Mouse (Mus musculus) kidney, postnatal 25 days (tissue): ENCODE data around the gene Rims1.

Experiments used
- DNase-seq, 2 experiments: peaks; one replicate each; pipeline ENCODE4 v3.0.0; 2021; ENCODE audit warnings: mixed read lengths in 2 of 2

Gene Rims1

DNA sequence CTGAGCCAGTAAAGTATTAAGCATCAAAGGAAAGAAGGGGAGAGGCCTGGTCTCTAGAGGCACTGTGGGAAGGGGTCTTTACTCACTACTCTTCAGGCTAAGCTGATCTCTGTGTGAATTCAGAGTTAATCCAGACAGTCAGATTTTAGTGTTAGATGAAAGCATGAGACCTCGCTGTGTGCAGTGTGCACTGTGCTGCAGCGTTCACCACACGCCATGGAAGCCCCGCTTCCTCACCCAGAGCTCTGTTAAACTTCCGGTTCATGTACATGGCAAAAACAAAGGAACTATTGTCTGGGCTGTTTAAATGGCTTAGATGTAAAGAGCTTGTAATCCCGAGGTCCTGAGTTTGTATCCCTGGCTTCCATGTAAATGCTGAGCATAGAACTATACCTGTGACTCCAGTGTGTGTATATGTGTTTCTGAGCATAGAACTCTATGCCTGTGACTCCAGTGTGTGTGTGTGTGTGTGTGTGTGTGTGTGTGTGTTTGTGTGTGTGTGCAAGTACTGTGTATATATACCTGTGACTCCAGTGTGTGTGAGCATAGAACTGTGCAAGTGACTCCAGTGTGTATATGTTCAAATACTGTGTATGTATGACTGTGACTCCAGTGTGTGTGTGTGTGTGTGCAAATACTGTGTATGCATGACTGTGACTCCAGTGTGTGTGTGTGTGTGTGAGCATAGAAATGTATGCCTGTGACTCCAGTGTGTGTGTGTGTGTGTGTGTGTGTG lies 484.7 kb downstream of the Rims1 start:
- DNase-seq = no peak

DNA sequence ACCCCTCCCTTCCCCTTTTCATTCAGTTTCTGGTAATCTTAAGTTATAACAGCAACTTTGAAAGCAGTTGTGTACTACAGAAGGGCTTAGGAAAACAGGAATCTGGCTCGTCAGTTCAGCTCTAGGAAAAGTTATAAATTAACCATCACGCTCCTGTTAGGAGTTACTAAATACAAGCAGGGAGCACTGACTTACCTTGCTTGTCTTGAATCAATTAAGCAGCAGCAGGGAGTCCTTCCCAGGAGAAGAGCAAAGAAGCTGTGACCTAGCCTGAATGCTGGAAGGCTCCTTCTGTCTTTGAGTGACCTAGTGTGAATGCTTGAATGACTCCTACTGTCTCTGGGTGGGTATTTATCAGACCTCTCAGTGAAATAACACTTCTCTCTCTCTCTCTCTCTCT lies 490.3 kb downstream of the Rims1 start:
- DNase-seq = peak in 1 of 2 experiments; percentile 4

DNA sequence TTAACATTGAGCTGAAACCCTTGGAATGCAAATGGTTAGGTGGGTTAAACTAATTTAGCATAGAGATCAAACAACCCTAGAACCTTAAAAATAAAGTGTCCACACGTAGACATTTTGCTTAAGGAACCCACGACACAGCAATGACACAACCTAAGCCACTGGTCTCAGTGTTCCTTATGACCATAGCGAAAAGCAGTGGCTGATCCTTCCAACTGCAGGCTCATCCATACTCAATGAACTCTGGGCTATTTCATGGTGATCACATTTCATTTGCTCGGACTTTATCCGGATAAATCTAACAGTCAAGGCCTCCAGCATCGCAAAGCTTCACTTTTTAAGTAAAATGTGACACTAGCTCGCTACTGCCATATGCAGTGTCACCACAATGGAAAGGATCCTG lies 494.3 kb downstream of the Rims1 start:
- no peak for DNase-seq

DNA sequence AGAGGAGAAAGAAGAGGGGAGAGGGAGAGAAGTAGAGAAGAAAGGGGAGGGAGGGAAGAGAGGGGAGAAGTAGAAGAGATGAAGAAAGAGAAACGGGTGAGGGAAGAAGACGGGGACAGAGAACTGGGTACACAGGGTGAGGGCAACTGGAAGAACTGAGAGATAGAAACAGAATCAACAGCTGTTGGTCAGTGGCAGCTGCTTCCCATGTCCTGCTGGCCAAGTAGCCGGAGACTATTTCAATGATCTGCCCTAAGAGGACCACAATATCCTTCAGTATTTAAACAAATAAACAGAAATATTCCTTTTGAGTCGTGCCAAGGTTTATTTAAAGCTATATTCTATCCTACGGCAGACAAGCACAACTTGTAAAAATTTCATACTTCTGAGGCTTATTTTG lies 499.3 kb downstream of the Rims1 start:
- DNase-seq = no peak

DNA sequence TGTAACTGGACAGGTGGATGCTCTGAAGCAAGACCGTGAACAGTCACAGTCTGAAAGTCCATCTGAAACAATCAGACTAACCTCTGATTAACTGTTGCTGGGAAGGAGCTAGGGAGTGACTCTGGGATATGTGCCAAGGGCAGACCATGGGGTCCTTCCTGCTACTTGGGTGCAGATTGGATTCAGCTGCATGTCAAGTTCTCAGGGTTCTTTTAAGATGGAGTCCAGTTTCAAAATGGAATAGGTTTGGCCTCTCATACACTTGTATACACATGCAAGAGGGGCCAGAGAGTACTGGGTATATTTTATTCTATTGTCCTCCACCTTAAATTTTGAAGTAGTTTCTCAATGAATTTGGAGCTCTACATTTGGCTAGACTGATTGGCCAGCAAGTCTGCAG lies 499.9 kb downstream of the Rims1 start:
- no peak for DNase-seq

DNA sequence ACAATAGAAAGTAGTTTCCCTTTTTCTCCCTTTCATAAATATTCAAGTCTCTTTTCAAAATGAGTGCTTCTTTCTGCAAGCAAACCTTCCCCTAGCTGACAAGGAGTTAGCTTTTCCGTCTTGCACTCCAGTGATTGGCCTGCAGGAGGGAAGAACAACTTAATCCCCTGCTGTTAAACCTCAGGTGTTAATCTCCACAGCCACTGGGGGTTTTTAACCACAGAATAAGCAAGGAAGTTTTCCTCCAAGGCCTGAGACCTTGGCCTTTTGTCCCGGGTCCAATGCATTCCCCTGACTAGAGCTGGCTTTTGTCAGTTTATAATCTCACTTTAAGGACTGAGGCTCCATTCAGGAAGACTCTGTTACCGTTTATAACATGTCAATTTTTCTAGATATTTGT lies 511.8 kb downstream of the Rims1 start:
- DNase-seq = no peak

DNA sequence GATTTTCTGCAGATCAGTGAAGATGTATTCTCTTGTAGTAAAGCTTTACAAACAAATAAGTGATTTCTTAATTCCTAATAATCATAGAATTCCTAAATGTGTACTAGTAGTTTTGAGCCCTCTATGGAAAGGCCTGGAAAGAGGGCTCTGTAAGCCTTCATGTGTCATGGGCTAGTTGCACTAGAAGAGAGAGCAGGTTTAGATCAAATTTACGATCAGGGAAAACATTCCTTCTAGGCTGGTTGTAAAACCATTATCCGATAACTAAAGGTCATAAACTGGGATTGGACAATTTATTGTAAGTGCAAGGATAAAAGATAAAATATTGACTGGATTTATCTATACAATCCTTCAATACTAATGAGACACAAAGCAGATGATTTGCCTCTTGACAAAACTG lies 512.5 kb downstream of the Rims1 start:
- DNase-seq = no peak

DNA sequence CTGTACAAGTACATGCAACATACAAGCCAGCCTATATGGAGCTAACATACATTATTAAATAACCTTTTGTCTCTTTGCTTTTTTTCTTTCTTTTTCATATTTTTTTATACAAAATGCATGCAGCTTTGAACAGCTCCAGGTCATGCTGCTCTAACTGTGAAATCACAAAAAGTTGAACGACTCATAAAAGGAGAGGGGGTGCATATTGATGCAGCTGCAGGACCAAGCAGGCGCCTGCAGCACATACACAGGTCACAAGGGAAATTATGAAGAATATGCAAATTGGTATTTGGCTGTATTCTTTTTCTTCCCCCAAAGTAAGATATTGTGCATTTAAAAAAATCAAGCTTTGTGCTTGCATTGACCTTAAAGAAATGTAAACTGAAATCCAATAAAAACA lies 519.0 kb downstream of the Rims1 start:
- DNase-seq = no peak

DNA sequence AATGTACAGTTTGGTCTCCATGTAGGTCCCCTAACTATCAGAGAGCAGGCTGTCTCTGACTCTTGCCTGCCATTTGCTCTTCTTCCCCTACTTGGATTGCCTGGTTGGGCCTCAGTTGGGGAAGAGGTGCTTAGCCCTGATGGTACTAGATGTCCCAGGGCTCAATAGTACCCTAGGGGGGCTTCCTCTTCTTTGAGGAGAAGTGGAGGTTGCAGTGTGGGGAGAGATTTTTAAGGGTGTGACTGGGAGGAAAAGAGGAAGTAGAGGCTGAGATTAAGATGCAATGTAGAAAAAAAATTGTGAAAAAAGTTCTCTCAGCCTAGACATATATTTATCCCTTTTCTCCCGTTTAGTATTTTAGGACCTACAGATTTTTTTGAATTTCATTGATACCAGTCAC lies 525.8 kb downstream of the Rims1 start:
- DNase-seq = no peak

DNA sequence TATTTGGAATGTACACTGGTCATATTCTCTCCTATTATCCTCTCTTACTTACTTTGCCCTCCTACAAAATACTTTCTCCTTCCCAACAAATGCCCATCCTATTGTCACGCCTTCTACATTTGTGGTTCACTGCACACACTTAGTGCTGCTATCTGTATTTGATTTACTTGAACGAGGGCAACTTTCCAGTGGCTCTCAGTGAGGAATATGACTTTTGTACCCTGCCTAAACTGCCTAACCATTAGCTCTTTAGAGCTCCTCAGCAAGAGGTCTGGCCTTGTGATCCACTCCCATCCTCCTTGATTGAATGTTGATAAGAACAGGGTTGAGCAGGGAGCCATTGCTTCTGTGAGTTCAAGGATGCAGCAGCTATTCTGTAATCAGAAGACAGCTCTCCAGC lies 531.7 kb downstream of the Rims1 start:
- peak in 1 of 2 experiments; percentile 9 for DNase-seq

DNA sequence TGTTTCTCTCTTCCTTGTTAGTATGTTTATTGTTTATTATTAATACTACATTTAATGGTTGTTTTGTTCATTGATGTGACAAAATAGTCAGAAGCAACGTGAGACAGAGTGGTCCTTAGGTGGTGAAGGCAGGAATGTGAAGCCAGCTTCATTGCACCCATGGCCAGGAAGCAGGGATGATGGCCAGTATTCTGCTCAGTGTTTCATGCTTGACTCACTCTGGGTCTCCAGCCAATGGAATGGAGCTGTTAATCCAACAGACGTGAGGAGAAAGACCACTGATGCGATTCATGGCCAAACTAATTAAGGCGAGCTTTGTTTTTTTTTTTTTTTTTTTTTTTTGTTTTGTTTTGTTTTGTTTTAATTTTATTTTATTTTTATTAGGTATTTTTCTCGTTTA lies 535.7 kb downstream of the Rims1 start:
- no peak for DNase-seq

DNA sequence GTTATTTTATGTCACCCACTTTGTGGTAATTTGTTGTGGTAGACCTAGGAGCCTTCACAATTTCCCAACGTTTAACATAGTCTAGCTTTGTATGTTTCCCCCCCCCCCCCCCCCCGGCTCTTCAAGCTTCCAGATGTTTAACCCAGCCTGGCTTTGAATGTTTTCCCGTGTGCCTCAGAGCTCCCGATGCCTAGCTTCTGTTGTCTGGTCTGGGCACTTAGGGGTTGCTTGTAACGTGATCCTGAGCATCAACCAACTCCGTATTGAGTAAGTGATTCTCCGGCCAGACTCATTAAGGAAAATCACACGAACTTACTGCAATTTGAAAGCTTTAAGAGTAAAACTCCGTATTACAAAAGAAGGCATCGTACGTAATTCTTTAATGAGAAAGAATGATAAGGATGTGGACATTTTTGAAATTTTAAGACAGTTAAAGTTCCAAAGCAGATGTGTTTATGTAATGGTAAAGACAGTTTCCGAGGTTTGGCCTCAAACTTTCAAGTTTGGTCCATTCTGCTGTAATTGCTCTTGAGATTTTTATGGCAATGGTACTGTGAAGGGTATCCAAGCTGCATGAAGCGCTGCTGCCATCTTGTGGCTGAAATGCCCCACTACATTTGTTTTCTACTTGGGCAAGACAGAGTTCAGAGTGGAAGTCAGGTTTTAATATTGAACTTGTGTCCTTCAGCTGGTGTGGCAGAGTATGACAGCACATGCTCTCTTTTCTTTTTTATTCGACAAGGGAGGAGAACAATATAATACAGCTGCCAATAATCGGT lies 537.0 kb downstream of the Rims1 start:
- DNase-seq = peak; percentile 70 to 86

DNA sequence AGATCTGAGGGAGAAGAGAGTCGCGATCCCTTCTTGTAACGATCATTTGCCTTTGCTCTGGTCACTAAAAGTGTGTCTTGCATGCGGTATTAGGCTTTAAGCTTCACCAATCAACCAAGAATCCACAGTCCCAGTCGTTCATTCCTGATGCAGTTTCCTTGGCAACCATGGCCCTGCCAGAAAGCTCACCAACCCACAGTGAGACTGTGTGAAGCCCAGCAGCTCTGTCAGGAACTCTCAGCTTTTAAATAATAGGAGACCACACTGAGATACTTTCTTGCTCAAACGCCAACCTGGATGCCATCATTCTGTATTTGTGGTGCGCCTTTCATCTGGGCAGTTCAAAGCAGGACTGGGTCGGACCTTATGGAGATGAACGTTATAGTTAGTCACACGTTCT lies 539.3 kb downstream of the Rims1 start:
- no peak for DNase-seq

DNA sequence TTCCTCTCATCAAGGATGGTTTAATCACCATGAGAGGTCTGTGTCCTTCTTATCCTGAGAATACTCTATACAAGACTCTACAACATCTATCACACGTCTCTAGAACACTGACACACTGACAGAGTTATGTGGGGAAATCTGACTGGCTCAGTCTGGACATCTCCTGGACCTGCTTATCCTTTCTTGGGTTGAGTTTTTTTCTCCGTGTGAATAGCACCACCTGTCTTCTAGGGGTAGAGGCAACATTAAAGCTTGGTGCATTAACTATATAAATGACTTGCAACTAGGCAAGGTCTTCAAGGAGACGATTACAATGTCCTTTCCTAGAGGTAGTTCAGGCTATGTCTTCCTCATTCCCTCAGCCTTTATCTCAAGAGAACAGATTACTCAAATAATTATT lies 540.3 kb downstream of the Rims1 start:
- no peak for DNase-seq

DNA sequence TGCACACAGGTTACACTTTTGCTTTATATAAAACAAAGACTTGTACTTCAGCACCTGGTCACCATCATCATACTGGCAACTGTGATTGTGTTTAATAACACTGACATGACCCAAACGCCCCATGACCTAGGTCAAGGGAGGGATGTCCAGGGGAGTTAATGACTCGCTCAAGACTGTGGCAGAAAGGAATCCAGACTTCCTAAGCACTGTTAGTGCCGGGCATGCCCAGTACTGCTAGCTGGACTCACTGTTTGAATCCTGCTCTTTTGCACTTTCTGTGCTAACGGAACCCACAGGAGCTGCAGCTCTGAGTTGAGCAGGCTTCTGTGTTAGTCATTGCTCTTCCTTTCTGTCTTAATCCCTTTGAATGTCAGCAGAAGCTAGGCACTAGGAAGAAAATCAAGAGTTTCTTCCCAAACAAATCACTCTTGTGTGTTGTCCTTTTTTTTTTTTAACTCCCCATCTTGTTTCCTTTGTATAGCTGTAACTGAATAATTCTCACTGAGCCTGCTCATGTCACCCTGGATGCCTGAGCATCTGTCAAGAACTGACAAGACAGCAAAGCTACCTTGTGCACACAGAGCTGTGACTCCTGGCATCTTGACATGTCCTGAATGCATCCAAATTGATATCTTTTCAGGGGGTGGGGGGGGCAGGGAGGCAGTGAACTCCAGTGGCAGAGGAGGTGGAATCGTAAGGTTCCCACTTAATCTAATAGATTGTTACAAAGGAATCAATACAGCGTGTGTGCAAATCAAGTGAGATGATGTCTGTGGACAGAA lies 543.4 kb downstream of the Rims1 start:
- no peak for DNase-seq

DNA sequence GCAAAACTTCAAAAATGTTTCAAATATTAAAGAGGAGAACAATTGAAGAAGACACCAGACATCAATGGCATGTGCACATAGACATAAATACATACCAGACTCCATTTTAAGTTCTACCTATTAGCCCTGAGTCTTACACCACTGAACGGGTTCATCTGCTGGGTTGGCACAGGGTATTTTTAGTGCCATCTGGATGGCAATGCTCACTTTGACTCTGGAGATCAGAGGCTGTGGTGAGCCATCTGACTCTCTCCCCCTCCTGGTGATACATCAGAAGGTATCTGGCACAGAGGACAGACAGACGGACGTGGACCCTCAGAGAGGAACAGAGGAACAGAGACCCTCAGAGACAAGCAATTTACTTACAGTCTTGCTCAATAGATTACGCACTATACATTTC lies 544.1 kb downstream of the Rims1 start:
- DNase-seq = no peak

DNA sequence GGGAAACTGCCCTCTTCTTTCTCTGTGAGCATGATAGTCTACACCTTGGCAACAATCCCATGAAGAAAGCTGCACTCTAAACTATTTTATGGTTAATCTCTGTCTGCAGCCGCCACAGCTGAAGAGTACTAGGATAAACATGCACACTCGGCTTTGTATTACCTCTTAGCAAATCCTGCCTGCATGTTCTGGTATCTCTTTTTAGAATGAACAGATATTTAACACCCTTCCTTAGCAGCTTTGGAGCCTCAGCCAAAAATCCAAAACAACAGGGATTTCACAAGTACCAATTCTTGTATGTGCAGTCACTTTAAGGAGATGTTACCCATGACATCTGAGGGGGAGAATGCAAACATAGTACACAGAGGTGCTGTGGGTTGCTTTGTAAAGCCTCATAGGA lies 545.5 kb downstream of the Rims1 start:
- DNase-seq = no peak

DNA sequence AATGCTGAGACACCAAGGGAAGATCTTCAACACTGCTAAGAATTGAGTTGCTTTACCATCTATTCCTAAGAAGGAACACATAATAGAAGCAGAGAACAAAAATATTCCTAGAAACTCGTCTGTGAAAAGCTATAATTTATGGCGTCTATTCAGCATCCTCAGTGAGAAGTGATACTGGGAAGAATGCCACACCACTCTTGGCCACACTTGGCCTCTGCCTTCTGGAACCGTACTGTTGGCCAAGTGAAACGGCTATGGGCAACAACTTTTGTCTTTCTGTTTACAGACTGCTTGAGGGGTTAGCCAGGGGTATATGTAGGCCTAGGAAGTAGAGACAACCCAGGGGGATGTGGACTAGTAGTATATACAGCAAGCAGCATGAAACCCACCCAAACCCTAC lies 547.4 kb downstream of the Rims1 start:
- no peak for DNase-seq

DNA sequence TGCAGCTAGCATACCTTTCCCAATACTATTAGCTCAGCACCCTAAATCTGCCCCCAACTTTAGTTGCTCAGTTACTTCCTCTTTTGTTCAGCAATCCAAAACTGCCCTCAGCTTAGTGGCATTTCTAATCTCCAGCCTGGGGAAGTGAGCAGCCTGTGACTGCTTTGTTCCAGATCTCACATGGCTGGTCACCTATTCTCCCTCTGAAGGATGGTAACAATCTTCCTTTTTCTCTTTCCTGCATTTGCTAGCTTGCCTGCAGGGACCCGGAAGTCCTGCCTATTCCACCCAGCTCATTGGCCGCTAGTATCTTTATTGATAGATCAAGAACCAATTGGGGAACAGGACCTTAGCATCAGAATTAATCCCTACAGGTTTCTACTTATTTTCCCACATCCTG lies 551.5 kb downstream of the Rims1 start:
- DNase-seq = no peak

DNA sequence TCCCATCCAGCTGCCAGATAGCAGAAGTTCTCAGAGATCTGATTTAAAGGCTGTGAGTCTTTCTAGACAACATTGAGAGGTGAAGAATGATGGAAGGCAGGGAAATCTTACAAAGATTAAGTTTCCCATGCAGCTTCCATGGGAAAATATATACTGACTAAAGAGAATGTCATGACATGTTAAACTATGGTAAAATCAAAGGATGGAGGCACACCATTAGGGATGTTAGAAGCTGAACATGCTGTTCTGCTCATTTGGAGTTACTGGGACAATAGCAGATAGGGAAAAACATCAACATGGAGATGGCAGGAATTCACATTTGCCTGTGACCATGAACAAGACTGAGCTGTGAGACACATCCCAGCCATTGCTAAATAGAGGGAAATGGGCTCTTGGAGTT lies 552.9 kb downstream of the Rims1 start:
- no peak for DNase-seq

DNA sequence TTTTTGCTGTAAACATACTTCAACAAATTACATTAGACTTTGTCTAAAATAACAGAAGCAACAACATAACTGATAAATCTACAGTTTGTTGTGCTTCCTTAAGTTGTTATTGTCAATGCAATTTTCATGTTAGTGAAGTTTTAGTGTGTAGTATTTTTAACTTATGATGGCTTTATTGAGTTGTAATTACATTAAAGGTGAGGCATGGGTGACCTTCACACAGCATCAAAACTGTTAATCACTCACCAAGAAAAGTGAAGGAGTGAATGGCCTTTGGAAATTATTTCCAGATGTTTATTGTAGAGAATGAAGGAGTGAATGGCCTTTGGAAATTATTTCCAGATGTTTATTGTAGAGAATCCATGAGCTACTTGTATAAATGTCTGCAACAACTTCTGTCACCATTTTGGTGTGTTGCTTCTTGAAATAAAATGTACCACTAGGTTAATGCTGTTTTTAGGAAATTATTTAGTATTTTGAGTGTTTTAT lies 556.9 kb downstream of the Rims1 start:
- DNase-seq = no peak

DNA sequence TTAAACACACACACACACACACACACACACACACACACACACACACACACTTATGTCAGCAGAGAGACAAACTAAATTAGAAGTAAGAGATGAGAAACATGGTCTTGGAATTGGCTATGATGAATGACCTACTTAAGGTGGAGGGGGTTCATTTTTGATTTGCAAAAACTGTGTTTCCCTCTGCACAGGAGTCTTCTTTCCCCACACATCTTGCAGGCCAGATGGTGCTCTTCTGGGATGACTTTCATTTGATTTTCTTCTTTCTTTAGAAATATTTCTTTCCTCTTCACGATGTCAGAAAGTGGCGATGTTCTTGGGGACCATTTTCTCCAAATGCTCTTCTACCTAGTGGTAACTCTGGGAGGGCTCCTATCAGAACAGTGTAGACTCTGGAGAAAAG lies 560.0 kb downstream of the Rims1 start:
- DNase-seq = no peak
